Mouse (Mus musculus) midbrain, embryonic 14.5 days (tissue): ENCODE data around the gene Srgap1. TPM values are rescaled to one million over a fixed set of nuclear protein-coding genes. Genes with fewer than 3 reads are reported as not detected.

Source experiments
- ATAC-seq: fragments of 200-750 bp; cut with Nextera tagmentation; 2 replicates; pipeline ENCODE4 v1.8.0; 2017; ENCODE audit warnings: moderate number of reproducible peaks, moderate library complexity; ENCODE audit not compliant: low FRiP score, low TSS enrichment
- DNase-seq: peaks from one replicate; pipeline ENCODE4 v3.0.0-alpha.2; 2015
- H3K27ac ChIP-seq: fragments of 300-500 bp; sonication (generic); replicated peaks from 2 replicates; pipeline ENCODE4 v1.5.1; 2014; ENCODE audit warnings: mild to moderate bottlenecking, low read depth, low read length, moderate library complexity
- H3K27me3 ChIP-seq: fragments of 300-500 bp; sonication (generic); 2 replicates; pipeline ENCODE4 v1.6.1; 2014; ENCODE audit warnings: low read length, control low read depth, mixed read lengths; ENCODE audit not compliant: control insufficient read depth, insufficient read depth
- H3K36me3 ChIP-seq: fragments of 300-500 bp; sonication (generic); 2 replicates; pipeline ENCODE4 v1.6.1; 2014; ENCODE audit warnings: low read length, control low read depth; ENCODE audit not compliant: control insufficient read depth, insufficient read depth
- H3K4me1 ChIP-seq: fragments of 300-500 bp; sonication (generic); 2 replicates; pipeline ENCODE4 v1.6.1; 2014; ENCODE audit warnings: mild to moderate bottlenecking, antibody characterized with exemption, low read length, control low read depth; ENCODE audit not compliant: control insufficient read depth, insufficient read depth
- H3K4me2 ChIP-seq: fragments of 300-500 bp; sonication (generic); 2 replicates; pipeline ENCODE4 v1.6.1; 2014; ENCODE audit warnings: mild to moderate bottlenecking, low read length, moderate library complexity
- H3K4me3 ChIP-seq: fragments of 300-500 bp; sonication (generic); replicated peaks from 2 replicates; pipeline ENCODE4 v1.5.1; 2014; ENCODE audit warnings: low read depth, low read length
- H3K9ac ChIP-seq: fragments of 300-500 bp; sonication (generic); replicated peaks from 2 replicates; pipeline ENCODE4 v1.6.1; 2014; ENCODE audit warnings: mild to moderate bottlenecking, low read length, moderate library complexity
- H3K9me3 ChIP-seq: fragments of 300-500 bp; sonication (generic); 2 replicates; pipeline ENCODE4 v1.6.1; 2016; ENCODE audit warnings: low read length, control low read depth, mixed read lengths; ENCODE audit not compliant: control insufficient read depth
- WGBS: fragments of 180-500 bp; shearing (Covaris S2); extraction: QIAGEN DNeasy Blood & Tissue Kit; methylation state at CpG from one replicate; pipeline ENCODE4 v1.1.7; 2014; 5-methylcytosine and 5-hydroxymethylcytosine counted together
- polyA plus RNA-seq: library from polyadenylated mRNA; unstranded; fragments of >200 nt; fragmentation: Nextera tagmentation; extraction: Ambion mirVana; gene quantifications from 2 replicates; pipeline ENCODE4 v1.2.1, GENCODE M21; 2014

Srgap1 gene
- polyA plus RNA-seq, 1 experiment from 2014 or later: 40.8 TPM

DNA sequence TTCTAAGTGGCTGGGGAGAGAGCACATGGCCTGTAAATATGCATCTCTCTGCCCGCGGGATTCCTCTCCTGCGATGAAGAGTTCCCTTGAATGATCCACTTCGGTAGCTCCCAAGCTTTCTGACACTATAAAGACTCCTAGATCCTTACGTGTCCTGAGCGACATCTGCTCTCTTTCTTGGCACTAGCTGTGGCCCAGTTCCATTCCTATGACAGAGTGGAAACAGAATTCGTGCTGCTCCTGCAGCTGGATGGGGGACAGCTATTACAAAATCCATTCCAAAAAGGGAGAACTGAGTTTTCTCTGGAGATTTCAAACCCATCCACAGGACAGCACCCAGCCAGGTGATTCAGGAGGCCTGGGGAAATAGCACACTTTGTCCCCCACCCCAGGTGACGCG, 285.0 kb downstream of the Srgap1 start:
- H3K36me3 ChIP-seq: no peaks in the 10 kb centered on the region
- peaks cover 4% of the 10 kb centered on the region; the same call in 1 of the 2 replicates for H3K4me1 ChIP-seq
- no peak overlapping the region for H3K9ac ChIP-seq
- DNase-seq: no peak
- H3K27me3 ChIP-seq: no peaks in the 10 kb centered on the region; the same call in 1 of the 2 replicates
- H3K4me3 ChIP-seq: no peak overlapping the region
- no peak overlapping the region for H3K4me2 ChIP-seq
- WGBS: 87% methylated on average over 9 of the region's 9 CpGs
- no peak overlapping the region for H3K27ac ChIP-seq
- no peaks in the 10 kb centered on the region for H3K9me3 ChIP-seq
- no peak for ATAC-seq

DNA sequence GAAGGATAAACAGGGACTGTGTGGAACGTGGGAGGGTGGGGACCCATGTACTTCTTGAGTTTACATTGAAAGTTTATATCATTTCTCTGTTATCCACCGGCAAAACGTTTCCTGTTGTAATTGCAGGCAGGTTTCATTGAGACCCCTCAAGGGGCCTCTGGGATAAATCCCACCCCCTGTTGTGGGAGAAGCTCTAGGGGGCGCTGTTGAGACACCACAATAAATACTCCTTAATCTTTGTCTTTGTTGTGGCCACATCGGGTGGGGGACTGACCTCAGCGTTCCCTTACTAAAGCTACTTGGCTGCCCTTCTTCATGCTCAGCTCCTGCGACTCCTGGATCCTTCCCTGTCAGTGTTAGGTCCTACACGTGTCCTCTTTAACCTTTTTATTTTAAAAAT, 288.0 kb downstream of the Srgap1 start:
- WGBS: 46% methylated on average over 8 of the region's 8 CpGs
- Histone ChIP-seq H3K9ac (no peak overlapping the region), H3K4me2 (no peak overlapping the region), H3K9me3 (no peaks in the 10 kb centered on the region), H3K27ac (no peak overlapping the region), H3K36me3 (no peaks in the 10 kb centered on the region), H3K4me3 (no peak overlapping the region), H3K4me1 (no peaks in the 10 kb centered on the region), H3K27me3 (no peaks in the 10 kb centered on the region; the same call in 1 of the 2 replicates)
- DNase-seq: no peak
- ATAC-seq: no peak

DNA sequence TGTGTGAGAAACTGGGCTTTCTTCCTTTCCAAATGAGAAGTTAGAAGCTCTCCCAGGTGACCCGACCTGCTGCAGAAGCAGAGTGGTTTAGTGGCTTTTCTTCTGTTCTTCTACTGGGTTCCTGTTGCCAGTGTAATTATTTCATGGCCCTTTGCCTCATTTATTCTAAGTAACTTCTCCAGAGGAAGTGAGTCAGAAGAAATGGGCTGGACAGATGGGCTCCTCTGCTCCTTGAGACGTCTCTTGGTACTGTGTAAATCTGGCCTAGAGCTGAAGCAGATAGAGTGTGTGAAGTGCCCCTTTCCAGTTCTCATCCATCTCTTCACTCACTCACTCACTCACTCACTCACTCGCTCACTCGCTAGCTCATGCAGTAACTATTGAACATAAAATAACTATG, 290.4 kb downstream of the Srgap1 start:
- Histone ChIP-seq H3K27me3 (no peaks in the 10 kb centered on the region; the same call in 1 of the 2 replicates), H3K9me3 (no peaks in the 10 kb centered on the region), H3K36me3 (no peaks in the 10 kb centered on the region), H3K9ac (no peak overlapping the region), H3K4me3 (no peak overlapping the region), H3K4me1 (no peaks in the 10 kb centered on the region), H3K4me2 (no peak overlapping the region), H3K27ac (no peak overlapping the region)
- WGBS: 86% methylated on average over 4 of the region's 4 CpGs
- DNase-seq (no peak), ATAC-seq (no peak)

DNA sequence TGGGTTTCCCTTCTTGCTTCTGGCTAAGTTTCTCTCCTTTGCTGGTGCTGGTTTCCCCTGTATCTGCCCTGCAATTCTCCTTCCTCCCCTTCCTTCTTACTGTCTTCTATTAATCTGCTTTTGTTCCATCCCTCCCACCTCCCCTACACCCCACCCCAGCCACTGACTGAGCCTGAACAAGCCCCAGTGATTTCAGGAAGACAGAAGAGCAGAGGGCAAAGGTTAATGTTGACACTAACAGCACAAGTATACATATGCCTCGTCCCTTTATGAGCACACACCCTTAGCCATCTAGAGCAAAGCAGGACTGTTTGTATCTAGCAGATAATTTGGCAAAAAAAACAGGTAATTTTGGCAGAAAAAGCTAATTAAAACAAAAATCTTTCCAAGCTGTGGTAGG, 291.3 kb downstream of the Srgap1 start:
- H3K27me3 ChIP-seq: no peaks in the 10 kb centered on the region
- H3K36me3 ChIP-seq: no peaks in the 10 kb centered on the region
- no peak overlapping the region for H3K9ac ChIP-seq
- H3K4me1 ChIP-seq: no peaks in the 10 kb centered on the region
- DNase-seq (no peak), ATAC-seq (no peak)
- WGBS: 44% methylated on average over 1 of the region's 1 CpGs
- H3K4me2 ChIP-seq: no peak overlapping the region
- no peaks in the 10 kb centered on the region for H3K9me3 ChIP-seq
- no peak overlapping the region for H3K27ac ChIP-seq
- no peak overlapping the region for H3K4me3 ChIP-seq

DNA sequence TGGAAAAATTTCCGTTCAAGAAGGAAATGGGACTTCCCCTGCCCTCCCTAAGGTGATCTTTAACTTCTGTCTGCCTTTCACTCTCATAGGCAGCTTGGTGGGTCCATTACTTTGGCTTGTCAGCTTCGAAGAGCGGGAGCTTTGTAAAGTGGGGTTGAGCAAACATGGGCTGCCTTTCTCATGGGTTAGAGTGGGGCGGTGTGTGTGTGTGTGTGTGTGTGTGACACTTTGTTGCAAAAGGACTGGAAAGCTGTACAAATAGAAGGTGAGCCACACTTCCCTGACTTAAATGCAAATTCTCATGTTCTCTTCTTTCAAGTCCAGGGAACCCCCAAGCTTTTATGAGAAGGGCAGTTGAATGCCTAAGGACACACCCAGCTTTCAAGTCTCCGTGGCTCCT, 292.9 kb downstream of the Srgap1 start:
- Histone ChIP-seq H3K9me3 (no peaks in the 10 kb centered on the region), H3K4me3 (no peak overlapping the region), H3K27me3 (no peaks in the 10 kb centered on the region), H3K4me2 (no peak overlapping the region), H3K4me1 (no peaks in the 10 kb centered on the region), H3K9ac (no peak overlapping the region), H3K36me3 (peaks cover 8% of the 10 kb centered on the region; the same call in 1 of the 2 replicates), H3K27ac (no peak overlapping the region)
- ATAC-seq (no peak), DNase-seq (no peak)
- 88% methylated on average over 5 of the region's 5 CpGs for WGBS

DNA sequence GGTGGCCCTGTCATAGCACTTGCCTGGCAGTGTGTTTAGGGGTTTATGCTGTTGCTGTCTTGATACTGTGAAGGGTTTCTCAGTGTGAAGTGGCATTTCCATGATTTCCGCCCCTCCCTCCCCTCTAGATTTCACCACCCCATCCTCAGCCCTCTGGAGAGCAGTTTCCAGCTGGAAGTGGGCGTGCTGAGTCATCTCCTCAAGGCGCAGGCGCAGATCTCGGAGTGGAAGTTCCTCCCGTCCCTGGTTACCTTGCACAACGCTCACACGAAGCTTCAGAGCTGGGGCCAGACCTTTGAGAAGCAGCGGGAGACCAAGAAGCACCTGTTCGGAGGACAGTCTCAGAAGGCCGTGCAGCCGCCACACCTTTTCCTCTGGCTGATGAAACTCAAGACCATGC, 296.9 kb downstream of the Srgap1 start:
- H3K4me1 ChIP-seq: no peaks in the 10 kb centered on the region
- peaks cover 27% of the 10 kb centered on the region; the same call in 1 of the 2 replicates for H3K36me3 ChIP-seq
- no peak for DNase-seq
- no peak overlapping the region for H3K4me3 ChIP-seq
- H3K27me3 ChIP-seq: no peaks in the 10 kb centered on the region
- no peak overlapping the region for H3K4me2 ChIP-seq
- H3K9ac ChIP-seq: no peak overlapping the region
- H3K27ac ChIP-seq: no peak overlapping the region
- 92% methylated on average over 12 of the region's 12 CpGs for WGBS
- ATAC-seq: no peak
- H3K9me3 ChIP-seq: no peaks in the 10 kb centered on the region

DNA sequence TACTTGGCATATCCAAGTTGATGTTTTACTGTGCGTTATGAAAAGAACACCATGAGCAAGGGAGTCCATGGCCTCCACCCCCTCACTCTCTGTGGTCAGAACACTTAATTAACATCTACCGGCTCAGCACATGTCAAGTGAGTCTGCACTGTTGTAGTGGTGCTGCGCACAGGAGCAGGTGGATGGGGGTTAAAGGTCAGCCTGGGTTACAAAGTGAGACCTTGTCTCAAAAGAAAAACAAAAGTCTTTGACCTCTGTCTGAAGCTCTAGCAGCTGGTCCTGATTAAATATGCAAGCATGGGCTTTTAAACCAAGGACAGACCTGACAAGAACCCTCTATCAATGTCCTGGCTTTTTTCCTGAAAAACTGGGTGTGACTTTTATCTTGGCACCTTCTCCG, 304.8 kb downstream of the Srgap1 start:
- no peak overlapping the region for H3K4me2 ChIP-seq
- H3K9me3 ChIP-seq: no peaks in the 10 kb centered on the region
- no peaks in the 10 kb centered on the region for H3K27me3 ChIP-seq
- ATAC-seq (no peak), DNase-seq (no peak)
- no peaks in the 10 kb centered on the region; the same call in 1 of the 2 replicates for H3K4me1 ChIP-seq
- H3K36me3 ChIP-seq: peaks cover 13% of the 10 kb centered on the region; the same call in 1 of the 2 replicates
- 43% methylated on average over 4 of the region's 4 CpGs for WGBS
- no peak overlapping the region for H3K4me3 ChIP-seq
- no peak overlapping the region for H3K9ac ChIP-seq
- no peak overlapping the region for H3K27ac ChIP-seq

DNA sequence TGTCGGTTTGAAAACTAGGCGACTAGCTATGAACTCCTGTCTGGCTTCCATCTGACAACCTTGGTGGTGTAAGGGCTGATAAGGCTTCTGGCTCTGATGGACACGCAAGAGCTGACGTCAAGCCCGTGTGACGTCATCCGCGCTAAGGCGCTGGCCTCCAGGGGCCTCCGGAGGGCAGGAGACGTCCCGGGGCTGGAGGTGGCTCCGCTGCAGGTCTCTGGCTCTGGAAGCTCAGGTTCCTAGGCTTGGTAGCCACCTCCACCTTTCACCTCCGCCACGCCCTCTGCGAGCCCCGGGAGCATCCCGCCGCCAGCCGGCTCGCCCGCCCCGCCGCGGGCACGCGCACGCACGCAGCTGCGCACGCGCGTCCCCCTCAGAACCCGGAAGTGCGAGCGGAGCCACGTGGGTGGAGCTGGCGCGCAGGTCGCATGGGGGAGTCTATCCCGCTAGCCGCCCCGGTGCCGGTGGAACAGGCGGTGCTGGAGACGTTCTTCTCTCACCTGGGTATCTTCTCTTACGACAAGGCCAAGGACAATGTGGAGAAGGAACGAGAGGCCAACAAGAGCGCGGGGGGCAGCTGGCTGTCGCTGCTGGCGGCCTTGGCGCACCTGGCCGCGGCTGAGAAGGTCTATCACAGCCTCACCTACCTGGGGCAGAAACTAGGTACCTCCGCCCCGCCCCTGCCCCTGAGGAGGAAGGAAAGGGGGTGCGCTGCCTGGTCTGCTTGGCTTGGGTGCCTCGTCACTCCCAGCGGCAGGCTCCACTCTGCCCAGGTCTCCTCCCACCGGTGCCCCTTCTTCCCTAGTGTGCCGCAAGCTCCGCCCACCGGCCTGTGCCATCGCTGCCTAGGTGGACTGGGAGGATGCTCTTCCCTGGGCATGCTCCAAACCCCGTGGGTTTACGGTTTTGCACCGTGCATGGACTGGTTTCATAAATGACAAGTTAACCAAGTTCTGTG, 307.3 kb downstream of the Srgap1 start, which contains the start of gene BC048403:
Gene BC048403 (plus strand): TSS at position 390 of the 958 bp plus-strand sequence.
- no peaks in the 10 kb centered on the region for H3K9me3 ChIP-seq
- H3K9ac ChIP-seq: peak within 1 kb of the TSS; percentile 72
- no peaks in the 10 kb centered on the region for H3K36me3 ChIP-seq
- H3K4me3 ChIP-seq: peak within 1 kb of the TSS; percentile 93
- peak within 1 kb of the TSS; percentile 72 for H3K27ac ChIP-seq
- WGBS: under 1% methylated on average over 66 of the region's 68 CpGs
- no peaks in the 10 kb centered on the region for H3K27me3 ChIP-seq
- no peaks in the 10 kb centered on the region; the same call in 1 of the 2 replicates for H3K4me1 ChIP-seq
- H3K4me2 ChIP-seq: peak within 1 kb of the TSS; percentile 91
- ATAC-seq (peak; percentile 91), DNase-seq (peak; percentile 94)

DNA sequence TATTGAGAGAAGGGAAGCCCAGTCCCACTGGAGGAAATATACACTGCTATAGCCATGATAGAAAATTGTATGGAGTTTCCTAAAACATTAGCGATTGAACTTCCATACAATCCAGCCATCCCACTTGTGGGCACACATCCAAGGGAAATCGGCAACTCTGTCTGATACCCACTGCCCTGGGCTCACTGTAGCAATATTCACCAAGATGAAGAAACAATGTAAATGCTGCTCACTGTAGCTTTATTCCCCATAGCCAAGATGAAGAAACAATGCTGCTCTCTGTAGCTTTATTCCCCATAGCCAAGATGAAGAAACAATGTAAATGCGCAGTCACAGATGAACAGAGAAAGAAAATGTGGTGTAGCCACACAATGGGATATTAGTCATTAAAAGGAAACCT, 309.9 kb downstream of the Srgap1 start:
- no peak overlapping the region for H3K4me2 ChIP-seq
- no peak overlapping the region for H3K4me3 ChIP-seq
- H3K4me1 ChIP-seq: no peaks in the 10 kb centered on the region; the same call in 1 of the 2 replicates
- H3K9me3 ChIP-seq: no peaks in the 10 kb centered on the region
- DNase-seq (no peak), ATAC-seq (no peak)
- H3K36me3 ChIP-seq: no peaks in the 10 kb centered on the region
- H3K9ac ChIP-seq: no peak overlapping the region
- no peaks in the 10 kb centered on the region for H3K27me3 ChIP-seq
- WGBS: 88% methylated on average over 3 of the region's 3 CpGs
- no peak overlapping the region for H3K27ac ChIP-seq
